Mouse (Mus musculus): ENCODE measurements around the gene Ackr3. TPM values are rescaled to one million over a fixed set of nuclear protein-coding genes. Genes with fewer than 3 reads are reported as not detected.

Gene Ackr3
- polyA plus RNA-seq, 1 experiment from 2014 or later, result 22.2 TPM

DNA sequence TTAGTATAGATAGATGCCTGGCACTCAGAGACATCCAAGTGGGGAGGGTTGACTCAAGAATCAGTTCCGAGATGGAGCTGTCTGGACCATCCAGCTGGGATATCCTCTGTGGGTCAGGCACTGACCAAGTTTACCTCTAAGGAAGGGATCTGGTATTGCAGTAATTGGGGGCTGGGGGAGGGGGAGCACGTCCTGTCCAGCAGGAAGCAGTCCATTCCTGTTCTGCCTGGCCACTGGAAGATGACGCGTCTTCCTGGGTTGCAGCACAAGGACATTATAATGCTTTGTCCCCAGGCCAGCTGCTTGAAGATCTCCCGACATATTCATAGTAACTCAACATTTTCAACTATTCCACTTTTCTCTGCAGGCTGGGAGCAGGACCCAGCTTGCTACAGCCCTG is 2.5 kb upstream of the Ackr3 start:
- Histone ChIP-seq H3K4me1 (ENCODE audit: control insufficient read depth, insufficient read depth, low read length) (peaks cover 6% of the 10 kb centered on the region; the same call in 1 of the 2 replicates), H3K36me3 (ENCODE audit: control insufficient read depth, insufficient read depth, low read length) (no peaks in the 10 kb centered on the region), H3K4me2 (ENCODE audit: low read depth, low read length) (no peak overlapping the region), H3K9me3 (replicated peaks; ENCODE audit: control insufficient read depth, low read length) (no peaks in the 10 kb centered on the region; the same call in 1 of the 2 replicates), H3K27me3 (ENCODE audit: control insufficient read depth, insufficient read depth, low read length) (no peaks in the 10 kb centered on the region; the same call in 1 of the 2 replicates), H3K4me3 (replicated peaks; ENCODE audit: low read length) (no peak overlapping the region), H3K27ac (ENCODE audit: low read length) (no peak overlapping the region), H3K9ac (ENCODE audit: low read length) (no peak overlapping the region)
- ATAC-seq (ENCODE audit: insufficient read depth, low FRiP score), result no peak
- 74% methylated on average over 5 of the region's 5 CpGs for WGBS

DNA sequence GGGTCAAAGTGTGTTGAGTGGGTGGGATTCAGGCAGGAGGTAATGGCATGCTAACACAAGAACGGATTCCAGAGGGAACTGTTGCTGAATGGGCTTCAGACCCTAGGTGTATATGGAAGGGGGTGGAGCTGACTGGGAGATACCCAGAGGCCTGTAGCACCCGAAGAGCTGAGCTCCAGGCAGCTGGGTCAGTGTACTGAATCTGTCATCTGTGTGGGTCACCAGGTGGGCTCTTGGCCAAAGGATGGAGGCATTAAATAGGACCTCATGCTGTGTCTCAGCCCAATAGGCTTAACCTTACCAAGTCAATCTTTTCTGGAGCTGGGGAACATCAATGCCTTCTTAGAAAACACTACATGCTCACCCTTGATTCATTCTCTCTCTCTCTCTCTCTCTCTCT is 2.1 kb upstream of the Ackr3 start:
- no peaks in the 10 kb centered on the region for H3K36me3 ChIP-seq (ENCODE audit: control insufficient read depth, insufficient read depth, low read length)
- H3K9me3 ChIP-seq (replicated peaks; ENCODE audit: control insufficient read depth, low read length), result no peaks in the 10 kb centered on the region; the same call in 1 of the 2 replicates
- 50% methylated on average over 2 of the region's 2 CpGs for WGBS
- no peak overlapping the region for H3K4me2 ChIP-seq (ENCODE audit: low read depth, low read length)
- no peaks in the 10 kb centered on the region; the same call in 1 of the 2 replicates for H3K27me3 ChIP-seq (ENCODE audit: control insufficient read depth, insufficient read depth, low read length)
- H3K4me3 ChIP-seq (replicated peaks; ENCODE audit: low read length), result no peak overlapping the region
- no peak overlapping the region for H3K9ac ChIP-seq (ENCODE audit: low read length)
- H3K4me1 ChIP-seq (ENCODE audit: control insufficient read depth, insufficient read depth, low read length), result peaks cover 6% of the 10 kb centered on the region; the same call in 1 of the 2 replicates
- ATAC-seq (ENCODE audit: insufficient read depth, low FRiP score), result no peak
- 0 out of 2 replicates have a peak overlapping the region, but pooled peaks have one; percentile 4 for H3K27ac ChIP-seq (ENCODE audit: low read length)

DNA sequence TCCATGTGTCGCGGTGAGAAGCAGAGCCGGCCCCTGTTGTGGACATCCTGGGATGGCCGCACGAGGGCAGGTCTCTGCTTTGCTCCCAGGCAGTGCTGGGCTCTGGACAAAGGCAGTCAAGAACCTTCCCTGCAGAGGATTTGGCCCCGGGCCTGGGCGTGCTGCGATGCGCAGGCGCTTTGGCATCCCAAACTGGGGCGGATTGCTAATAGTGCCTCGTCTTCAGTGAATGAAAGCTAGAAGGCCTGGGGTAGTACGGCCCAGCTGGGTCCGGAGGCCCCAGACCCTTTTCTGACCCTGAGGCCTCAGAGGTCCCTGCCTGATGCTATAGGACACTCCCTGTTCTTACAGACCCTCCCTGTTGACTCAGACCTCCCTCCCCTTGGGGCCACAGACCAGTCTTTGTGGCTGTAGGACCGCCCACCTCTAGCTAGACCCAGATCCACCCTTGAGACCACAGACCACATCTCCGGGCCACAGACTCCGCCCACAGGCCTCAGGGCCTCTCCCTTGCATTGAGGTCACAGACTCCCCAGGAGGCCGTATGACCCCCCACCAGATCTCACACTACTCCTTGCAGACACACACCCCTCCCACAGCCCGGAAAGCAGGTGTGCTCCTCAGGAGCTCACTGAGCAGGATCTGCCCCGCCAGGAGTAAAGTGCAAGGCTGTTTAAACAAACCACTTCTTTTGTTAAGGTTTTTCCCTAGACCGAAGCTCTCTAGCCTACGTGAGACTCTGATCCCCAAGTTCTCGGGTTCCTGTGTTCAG is 1.4 kb upstream of the Ackr3 start:
- H3K4me3 ChIP-seq (replicated peaks; ENCODE audit: low read length), result 0 out of 2 replicates have a peak overlapping the region, but pooled peaks have one; percentile 14
- no peaks in the 10 kb centered on the region; the same call in 1 of the 2 replicates for H3K27me3 ChIP-seq (ENCODE audit: control insufficient read depth, insufficient read depth, low read length)
- WGBS, result 24% methylated on average over 23 of the region's 23 CpGs
- peak; percentile 75 for ATAC-seq (ENCODE audit: insufficient read depth, low FRiP score)
- no peaks in the 10 kb centered on the region for H3K36me3 ChIP-seq (ENCODE audit: control insufficient read depth, insufficient read depth, low read length)
- H3K27ac ChIP-seq (ENCODE audit: low read length), result peak overlapping the region; percentile 93
- peak overlapping the region; percentile 55; the same call in 1 of the 2 replicates for H3K9ac ChIP-seq (ENCODE audit: low read length)
- H3K9me3 ChIP-seq (replicated peaks; ENCODE audit: control insufficient read depth, low read length), result no peaks in the 10 kb centered on the region; the same call in 1 of the 2 replicates
- H3K4me2 ChIP-seq (ENCODE audit: low read depth, low read length), result peak overlapping the region; percentile 59
- peaks cover 12% of the 10 kb centered on the region; the same call in 1 of the 2 replicates for H3K4me1 ChIP-seq (ENCODE audit: control insufficient read depth, insufficient read depth, low read length)

DNA sequence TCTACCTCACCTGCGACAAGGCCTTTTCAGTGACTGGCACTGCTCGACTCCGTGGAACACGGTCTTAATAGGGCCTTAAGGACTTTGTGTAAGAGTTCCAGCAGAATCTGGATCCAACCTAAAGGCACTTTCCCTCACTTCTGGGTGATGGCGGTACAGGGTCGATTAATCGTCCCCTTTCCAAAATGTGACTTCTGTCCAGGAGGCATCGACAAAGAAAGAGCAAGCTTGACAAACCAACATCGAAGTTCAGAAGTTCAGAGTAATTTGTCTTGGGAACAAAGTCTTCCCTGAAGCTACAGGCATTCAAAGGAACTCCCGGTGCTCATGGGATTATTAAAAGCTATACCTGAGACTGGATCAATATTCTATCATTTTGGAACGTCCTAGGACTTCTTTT is 439 bp upstream of the Ackr3 start:
- Histone ChIP-seq H3K4me3 (replicated peaks; ENCODE audit: low read length) (peak overlapping the region; percentile 64; the same call in 1 of the 2 replicates), H3K27ac (ENCODE audit: low read length) (peak overlapping the region; percentile 93), H3K4me1 (ENCODE audit: control insufficient read depth, insufficient read depth, low read length) (peaks cover 22% of the 10 kb centered on the region), H3K9ac (ENCODE audit: low read length) (no peak overlapping the region), H3K4me2 (ENCODE audit: low read depth, low read length) (peak overlapping the region; percentile 59), H3K36me3 (ENCODE audit: control insufficient read depth, insufficient read depth, low read length) (no peaks in the 10 kb centered on the region), H3K9me3 (replicated peaks; ENCODE audit: control insufficient read depth, low read length) (no peaks in the 10 kb centered on the region), H3K27me3 (ENCODE audit: control insufficient read depth, insufficient read depth, low read length) (no peaks in the 10 kb centered on the region; the same call in 1 of the 2 replicates)
- no peak for ATAC-seq (ENCODE audit: insufficient read depth, low FRiP score)
- 14% methylated on average over 11 of the region's 11 CpGs for WGBS

DNA sequence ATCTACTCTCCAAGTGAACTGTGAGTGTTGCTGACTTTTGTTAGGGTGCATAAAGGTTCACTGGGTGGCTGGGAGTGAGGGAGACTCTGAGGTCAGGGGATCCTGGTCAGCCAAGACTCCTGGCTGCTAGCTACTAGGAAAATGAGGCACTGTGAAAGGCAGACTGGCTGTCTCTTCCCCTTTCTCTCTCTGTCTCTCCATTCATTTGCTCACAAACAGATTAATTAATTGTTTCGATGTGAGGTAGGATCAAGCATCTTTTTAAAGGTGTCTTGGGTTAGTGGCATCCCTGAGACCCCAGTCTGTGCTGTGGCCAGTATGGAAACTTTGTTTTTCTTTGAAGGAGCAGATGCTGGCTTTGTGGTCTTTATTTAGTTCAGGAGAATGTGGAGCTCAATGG is 1.0 kb downstream of the Ackr3 start:
- no peak for ATAC-seq (ENCODE audit: insufficient read depth, low FRiP score)
- Histone ChIP-seq H3K27me3 (ENCODE audit: control insufficient read depth, insufficient read depth, low read length) (no peaks in the 10 kb centered on the region; the same call in 1 of the 2 replicates), H3K4me3 (replicated peaks; ENCODE audit: low read length) (peak overlapping the region; percentile 64), H3K4me1 (ENCODE audit: control insufficient read depth, insufficient read depth, low read length) (peaks cover 26% of the 10 kb centered on the region), H3K9ac (ENCODE audit: low read length) (peak overlapping the region; percentile 82), H3K4me2 (ENCODE audit: low read depth, low read length) (peak overlapping the region; percentile 59), H3K9me3 (replicated peaks; ENCODE audit: control insufficient read depth, low read length) (no peaks in the 10 kb centered on the region), H3K27ac (ENCODE audit: low read length) (peak overlapping the region; percentile 65), H3K36me3 (ENCODE audit: control insufficient read depth, insufficient read depth, low read length) (no peaks in the 10 kb centered on the region)
- 38% methylated on average over 1 of the region's 1 CpGs for WGBS

DNA sequence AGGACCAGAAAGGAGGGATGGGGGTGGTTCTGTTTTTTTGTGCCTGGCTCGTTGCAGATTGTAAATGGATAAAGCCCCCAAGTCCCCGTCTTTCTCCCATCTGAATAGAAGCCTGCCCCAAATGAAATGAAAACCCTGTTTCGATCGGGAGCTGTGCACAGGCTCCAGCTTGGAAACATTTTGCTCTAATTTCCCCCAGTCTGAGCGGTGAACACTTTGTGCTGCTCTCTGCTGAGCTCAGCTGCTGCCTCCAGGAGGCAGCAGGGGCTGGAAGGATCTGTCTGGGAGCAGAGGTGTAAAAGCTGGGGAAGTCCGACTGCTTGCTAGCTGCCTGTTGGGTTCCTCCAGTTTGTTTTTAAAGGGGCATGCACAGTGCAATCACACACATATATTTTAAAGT is 1.4 kb downstream of the Ackr3 start:
- no peaks in the 10 kb centered on the region; the same call in 1 of the 2 replicates for H3K27me3 ChIP-seq (ENCODE audit: control insufficient read depth, insufficient read depth, low read length)
- peak overlapping the region; percentile 59 for H3K4me2 ChIP-seq (ENCODE audit: low read depth, low read length)
- no peaks in the 10 kb centered on the region for H3K36me3 ChIP-seq (ENCODE audit: control insufficient read depth, insufficient read depth, low read length)
- H3K4me1 ChIP-seq (ENCODE audit: control insufficient read depth, insufficient read depth, low read length), result peaks cover 26% of the 10 kb centered on the region
- ATAC-seq (ENCODE audit: insufficient read depth, low FRiP score), result peak; percentile 61; the same call in 1 of the 2 replicates
- whole genome bisulfite sequencing, result 2% methylated on average over 6 of the region's 6 CpGs
- peak overlapping the region; percentile 64 for H3K4me3 ChIP-seq (replicated peaks; ENCODE audit: low read length)
- no peaks in the 10 kb centered on the region for H3K9me3 ChIP-seq (replicated peaks; ENCODE audit: control insufficient read depth, low read length)
- peak overlapping the region; percentile 82 for H3K9ac ChIP-seq (ENCODE audit: low read length)
- peak overlapping the region; percentile 65 for H3K27ac ChIP-seq (ENCODE audit: low read length)

DNA sequence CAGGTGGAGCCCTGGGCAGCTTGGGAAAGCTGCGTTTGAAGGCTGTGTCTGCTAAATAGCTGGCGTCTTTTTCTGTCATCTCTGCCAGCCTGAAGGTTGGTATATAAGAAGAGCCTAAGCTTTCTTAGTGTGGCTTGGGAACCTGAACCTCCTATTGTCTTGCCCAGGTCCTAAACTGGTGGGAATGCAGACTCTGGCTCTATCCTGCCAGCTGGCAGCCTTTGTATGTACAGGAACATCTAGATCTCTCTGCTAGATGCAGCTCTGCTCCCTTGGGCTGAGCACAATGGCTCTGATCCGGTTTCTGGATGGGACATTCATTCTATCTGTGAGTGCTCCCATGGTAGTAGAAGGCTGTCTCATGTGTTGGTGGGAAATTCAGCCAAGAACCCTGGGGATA is 2.9 kb downstream of the Ackr3 start:
- Histone ChIP-seq H3K27me3 (ENCODE audit: control insufficient read depth, insufficient read depth, low read length) (no peaks in the 10 kb centered on the region; the same call in 1 of the 2 replicates), H3K4me1 (ENCODE audit: control insufficient read depth, insufficient read depth, low read length) (peaks cover 26% of the 10 kb centered on the region), H3K36me3 (ENCODE audit: control insufficient read depth, insufficient read depth, low read length) (no peaks in the 10 kb centered on the region), H3K27ac (ENCODE audit: low read length) (no peak overlapping the region), H3K9ac (ENCODE audit: low read length) (peak overlapping the region; percentile 46), H3K4me3 (replicated peaks; ENCODE audit: low read length) (peak overlapping the region; percentile 64), H3K9me3 (replicated peaks; ENCODE audit: control insufficient read depth, low read length) (no peaks in the 10 kb centered on the region), H3K4me2 (ENCODE audit: low read depth, low read length) (peak overlapping the region; percentile 59)
- WGBS, result 45% methylated on average over 3 of the region's 3 CpGs
- no peak for ATAC-seq (ENCODE audit: insufficient read depth, low FRiP score)

DNA sequence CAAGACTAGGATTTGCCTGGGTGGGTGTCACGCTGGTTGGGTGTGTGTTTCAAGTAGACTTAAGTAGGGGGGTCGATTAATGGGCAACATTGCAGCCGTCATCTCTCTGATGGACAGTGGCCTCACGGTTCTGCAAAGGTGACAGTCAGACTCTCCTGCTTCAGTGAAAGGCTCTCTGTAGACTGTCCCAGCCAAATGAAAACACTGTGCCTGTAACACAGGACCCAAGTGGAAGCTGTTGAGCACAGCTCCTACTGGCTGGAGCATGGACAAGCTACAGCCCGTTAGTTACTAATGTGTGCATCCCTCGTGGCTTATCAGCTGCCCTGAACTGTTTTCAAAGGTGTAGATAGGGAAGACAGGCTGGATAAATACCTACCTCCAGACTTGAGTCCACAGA is 3.5 kb downstream of the Ackr3 start:
- Histone ChIP-seq H3K4me2 (ENCODE audit: low read depth, low read length) (peak overlapping the region; percentile 59), H3K36me3 (ENCODE audit: control insufficient read depth, insufficient read depth, low read length) (no peaks in the 10 kb centered on the region), H3K27me3 (ENCODE audit: control insufficient read depth, insufficient read depth, low read length) (no peaks in the 10 kb centered on the region; the same call in 1 of the 2 replicates), H3K9me3 (replicated peaks; ENCODE audit: control insufficient read depth, low read length) (no peaks in the 10 kb centered on the region), H3K9ac (ENCODE audit: low read length) (peak overlapping the region; percentile 46), H3K27ac (ENCODE audit: low read length) (no peak overlapping the region), H3K4me3 (replicated peaks; ENCODE audit: low read length) (peak overlapping the region; percentile 64), H3K4me1 (ENCODE audit: control insufficient read depth, insufficient read depth, low read length) (peaks cover 22% of the 10 kb centered on the region)
- WGBS, result 56% methylated on average over 6 of the region's 6 CpGs
- no peak for ATAC-seq (ENCODE audit: insufficient read depth, low FRiP score)
